ENCODE assay signal across 22 mouse cellular contexts in genomic region chr15:61366276-61366675, GRCm38 (mm10).
DNase-seq lines count a peak whose midpoint lies in the region; ATAC-seq and TF ChIP-seq lines count a peak whose summit lies in the region.
"Had no signal": no experiment of that assay in that cellular context is flagged by ENCODE, and none has a peak within 500 bp of the region (broad histone marks: within the 10 kb centered on the region; RNA-seq: fewer than 3 reads in every experiment).

No protein-coding gene starts in this region.

- no peak for ATAC-seq in midbrain, postnatal 0 days (ENCODE audit: low FRiP score)
- no peak for ATAC-seq in midbrain, embryonic 16.5 days
- peak; percentile 73 for ATAC-seq in lung, postnatal 0 days
- no peak for ATAC-seq in hindbrain, embryonic 11.5 days (ENCODE audit: low FRiP score)
- ATAC-seq: activated CD4-positive, CD25-positive, alpha-beta regulatory T cell, adult 4 months; forebrain, embryonic 16.5 days had no signal

- H3K9ac ChIP-seq in midbrain, postnatal 0 days (replicated peaks; ENCODE audit: low read length, poor library complexity, severe bottlenecking), result no peak overlapping the region
- no peak overlapping the region for H3K9ac ChIP-seq in midbrain, embryonic 16.5 days (ENCODE audit: low read depth, low read length)
- no peak overlapping the region for H3K9ac ChIP-seq in lung, postnatal 0 days (replicated peaks; ENCODE audit: low read depth)
- no peak overlapping the region for H3K9ac ChIP-seq in hindbrain, embryonic 11.5 days (ENCODE audit: low read depth, low read length)
- H3K9ac ChIP-seq: heart, embryonic 15.5 days; limb, embryonic 15.5 days; midbrain, embryonic 12.5 days had no signal

- H3K27ac ChIP-seq in kidney, adult 2 months (ENCODE audit: insufficient read depth, low read depth, low read length), result no peak overlapping the region
- no peak overlapping the region for H3K27ac ChIP-seq in midbrain, postnatal 0 days (ENCODE audit: low read depth, low read length)
- H3K27ac ChIP-seq in midbrain, embryonic 16.5 days (ENCODE audit: low read length), result no peak overlapping the region
- H3K27ac ChIP-seq in lung, postnatal 0 days (ENCODE audit: low read length), result no peak overlapping the region
- no peak overlapping the region for H3K27ac ChIP-seq in hindbrain, embryonic 11.5 days (ENCODE audit: low read depth, low read length)
- H3K27ac ChIP-seq: embryonic facial prominence, embryonic 10.5 days; heart, adult 2 months; heart, embryonic 15.5 days; limb, embryonic 15.5 days; midbrain, embryonic 12.5 days had no signal

- no peaks in the 10 kb centered on the region for H3K4me1 ChIP-seq in kidney, adult 2 months (ENCODE audit: control insufficient read depth, insufficient read depth, low read length)
- H3K4me1 ChIP-seq in midbrain, postnatal 0 days (ENCODE audit: insufficient read depth, low read length), result no peaks in the 10 kb centered on the region
- no peaks in the 10 kb centered on the region for H3K4me1 ChIP-seq in midbrain, embryonic 16.5 days (ENCODE audit: control insufficient read depth, insufficient read depth, low read length)
- H3K4me1 ChIP-seq in lung, postnatal 0 days (ENCODE audit: insufficient read depth, low read depth, low read length), result peaks cover 4% of the 10 kb centered on the region; the same call in 1 of the 2 replicates
- H3K4me1 ChIP-seq in hindbrain, embryonic 11.5 days (replicated peaks; ENCODE audit: control insufficient read depth, insufficient read depth, low read length), result no peaks in the 10 kb centered on the region
- H3K4me1 ChIP-seq: heart, embryonic 15.5 days; limb, embryonic 15.5 days; midbrain, embryonic 12.5 days had no signal

- no peak for TF ChIP-seq CTCF in kidney, adult 2 months (conservative IDR thresholded peaks at IDR 0.05; ENCODE audit: insufficient read depth, insufficient read length, low read depth, low read length)
- TF ChIP-seq CTCF in midbrain, postnatal 0 days (IDR thresholded peaks at IDR 0.05), result no peak
- no peak for TF ChIP-seq CTCF in lung, postnatal 0 days (IDR thresholded peaks at IDR 0.05)

- H3K36me3 ChIP-seq in kidney, adult 2 months (ENCODE audit: control insufficient read depth, insufficient read depth, low read length), result no peaks in the 10 kb centered on the region
- no peaks in the 10 kb centered on the region for H3K36me3 ChIP-seq in midbrain, postnatal 0 days (ENCODE audit: insufficient read depth, low read length)
- H3K36me3 ChIP-seq in midbrain, embryonic 16.5 days (ENCODE audit: control insufficient read depth, insufficient read depth, low read length), result no peaks in the 10 kb centered on the region
- no peaks in the 10 kb centered on the region for H3K36me3 ChIP-seq in lung, postnatal 0 days (ENCODE audit: insufficient read depth, low read length)
- H3K36me3 ChIP-seq in hindbrain, embryonic 11.5 days (ENCODE audit: control insufficient read depth, insufficient read depth, low read length), result no peaks in the 10 kb centered on the region
- H3K36me3 ChIP-seq: embryonic facial prominence, embryonic 10.5 days; heart, embryonic 15.5 days; limb, embryonic 15.5 days; midbrain, embryonic 12.5 days had no signal

- TF ChIP-seq POLR2A in kidney, adult 2 months (IDR thresholded peaks at IDR 0.05; ENCODE audit: low read depth, low read length), result no peak

- H3K4me3 ChIP-seq in kidney, adult 2 months (ENCODE audit: insufficient read depth, low read depth, low read length), result no peak overlapping the region
- no peak overlapping the region for H3K4me3 ChIP-seq in midbrain, postnatal 0 days (ENCODE audit: low read depth, low read length)
- no peak overlapping the region for H3K4me3 ChIP-seq in midbrain, embryonic 16.5 days (ENCODE audit: low read depth, low read length)
- no peak overlapping the region for H3K4me3 ChIP-seq in lung, postnatal 0 days (ENCODE audit: low read depth, low read length)
- no peak overlapping the region for H3K4me3 ChIP-seq in hindbrain, embryonic 11.5 days (ENCODE audit: low read depth, low read length)
- H3K4me3 ChIP-seq: embryonic facial prominence, embryonic 10.5 days; heart, adult 2 months; heart, embryonic 15.5 days; limb, embryonic 15.5 days; midbrain, embryonic 12.5 days had no signal

- no peaks in the 10 kb centered on the region for H3K27me3 ChIP-seq in kidney, adult 2 months (replicated peaks; ENCODE audit: control insufficient read depth, insufficient read depth, low read length)
- no peaks in the 10 kb centered on the region for H3K27me3 ChIP-seq in midbrain, postnatal 0 days (ENCODE audit: insufficient read depth, low read length)
- no peaks in the 10 kb centered on the region for H3K27me3 ChIP-seq in midbrain, embryonic 16.5 days (ENCODE audit: control insufficient read depth, insufficient read depth, low read depth, low read length)
- H3K27me3 ChIP-seq in lung, postnatal 0 days (replicated peaks; ENCODE audit: insufficient read depth, low read length), result no peaks in the 10 kb centered on the region
- H3K27me3 ChIP-seq in hindbrain, embryonic 11.5 days (ENCODE audit: control insufficient read depth, insufficient read depth, low read length), result no peaks in the 10 kb centered on the region
- H3K27me3 ChIP-seq: heart, embryonic 15.5 days; limb, embryonic 15.5 days; midbrain, embryonic 12.5 days had no signal

- H3K9me3 ChIP-seq in midbrain, postnatal 0 days (ENCODE audit: low read length), result no peaks in the 10 kb centered on the region
- no peaks in the 10 kb centered on the region for H3K9me3 ChIP-seq in midbrain, embryonic 16.5 days (replicated peaks; ENCODE audit: control insufficient read depth, low read length, poor library complexity, severe bottlenecking)
- H3K9me3 ChIP-seq in lung, postnatal 0 days (ENCODE audit: low read length), result no peaks in the 10 kb centered on the region
- no peaks in the 10 kb centered on the region for H3K9me3 ChIP-seq in hindbrain, embryonic 11.5 days (ENCODE audit: control insufficient read depth, low read length)
- H3K9me3 ChIP-seq: embryonic facial prominence, embryonic 10.5 days; heart, embryonic 15.5 days; limb, embryonic 15.5 days; midbrain, embryonic 12.5 days had no signal

- TF ChIP-seq EP300 in lung, postnatal 0 days (IDR thresholded peaks at IDR 0.05), result peak; percentile 83

- 73% methylated on average over 3 of the region's 3 CpGs for WGBS in kidney, adult 2 months
- WGBS in midbrain, postnatal 0 days, result 46% methylated on average over 3 of the region's 3 CpGs
- WGBS in midbrain, embryonic 16.5 days, result 55% methylated on average over 3 of the region's 3 CpGs
- WGBS in lung, postnatal 0 days, result 34% methylated on average over 3 of the region's 3 CpGs
- WGBS in hindbrain, embryonic 11.5 days, result 84% methylated on average over 3 of the region's 3 CpGs

- peak; percentile 21 for DNase-seq in kidney, adult 2 months
- DNase-seq in kidney, adult 11 months, result no peak
- DNase-seq in midbrain, postnatal 0 days (ENCODE audit: low spot score), result peak; percentile 38
- DNase-seq in lung, postnatal 0 days (ENCODE audit: low spot score), result peak; percentile 69
- DNase-seq in skeletal muscle tissue, adult 2 months (ENCODE audit: low read depth, low spot score), result peak; percentile 18
- DNase-seq in hindbrain, embryonic 11.5 days (ENCODE audit: low spot score), result no peak
- DNase-seq: adrenal gland, postnatal 10 days; cerebellum, adult 2 months; gastrocnemius, postnatal 14 days; heart, adult 2 months; kidney, adult 18-20 months; kidney, postnatal 14 days; left cerebral cortex, postnatal 4 days; right cerebral cortex, postnatal 14 days; spleen, adult 18-20 months had no signal

- H3K4me2 ChIP-seq in midbrain, postnatal 0 days (ENCODE audit: low read depth, low read length, poor library complexity, severe bottlenecking), result no peak overlapping the region
- no peak overlapping the region for H3K4me2 ChIP-seq in midbrain, embryonic 16.5 days (ENCODE audit: low read length)
- H3K4me2 ChIP-seq in lung, postnatal 0 days (replicated peaks; ENCODE audit: low read depth, low read length), result no peak overlapping the region
- H3K4me2 ChIP-seq in hindbrain, embryonic 11.5 days (replicated peaks; ENCODE audit: low read depth, low read length), result no peak overlapping the region
- H3K4me2 ChIP-seq: heart, embryonic 15.5 days; limb, embryonic 15.5 days; midbrain, embryonic 12.5 days had no signal

Comparison
In these comparisons a context has a peak if more than half of its experiments do, and no peak if none do; other contexts are left out.
1. DNase-seq: peak in kidney, adult 2 months (single experiment), midbrain, postnatal 0 days (single experiment), lung, postnatal 0 days (single experiment) and skeletal muscle tissue, adult 2 months (single experiment); none in kidney, adult 11 months (single experiment) and hindbrain, embryonic 11.5 days (single experiment).